Mouse (Mus musculus): ENCODE data around the gene Srrm3. TPM values are rescaled to one million over a fixed set of nuclear protein-coding genes. Genes with fewer than 3 reads are reported as not detected.

Gene Srrm3
- polyA plus RNA-seq, 1 experiment from 2014 or later = 4.8 TPM

GRCm38 (mm10) chr5:135916601-135917000, 109.9 kb downstream of the Srrm3 start:
- 93% methylated on average over 3 of the region's 3 CpGs for WGBS
- no peak overlapping the region for H3K4me2 ChIP-seq (replicated peaks; ENCODE audit: low read depth, low read length)
- H3K4me1 ChIP-seq (ENCODE audit: control insufficient read depth, insufficient read depth, low read length) = no peaks in the 10 kb centered on the region
- no peak for ATAC-seq (ENCODE audit: insufficient number of reproducible peaks, insufficient read depth, low FRiP score, low read depth)
- no peak overlapping the region for H3K9ac ChIP-seq (replicated peaks; ENCODE audit: low read depth, low read length)
- H3K27ac ChIP-seq (ENCODE audit: low read length) = no peak overlapping the region
- H3K4me3 ChIP-seq (ENCODE audit: low read depth, low read length) = no peak overlapping the region
- peaks cover 36% of the 10 kb centered on the region for H3K36me3 ChIP-seq (ENCODE audit: control insufficient read depth, insufficient read depth, low read length)
- no peaks in the 10 kb centered on the region for H3K9me3 ChIP-seq (ENCODE audit: control insufficient read depth, low read depth, low read length)
- H3K27me3 ChIP-seq (ENCODE audit: control insufficient read depth, insufficient read depth, low read length) = no peaks in the 10 kb centered on the region

GRCm38 (mm10) chr5:135917327-135918058, 110.8 kb downstream of the Srrm3 start:
- WGBS = 86% methylated on average over 8 of the region's 8 CpGs

GRCm38 (mm10) chr5:135918059-135918437, 111.4 kb downstream of the Srrm3 start:
- Histone ChIP-seq H3K4me3 (ENCODE audit: low read depth, low read length) (no peak overlapping the region), H3K4me2 (replicated peaks; ENCODE audit: low read depth, low read length) (no peak overlapping the region), H3K9me3 (ENCODE audit: control insufficient read depth, low read depth, low read length) (no peaks in the 10 kb centered on the region), H3K4me1 (ENCODE audit: control insufficient read depth, insufficient read depth, low read length) (no peaks in the 10 kb centered on the region), H3K36me3 (ENCODE audit: control insufficient read depth, insufficient read depth, low read length) (peaks cover 44% of the 10 kb centered on the region), H3K9ac (replicated peaks; ENCODE audit: low read depth, low read length) (no peak overlapping the region), H3K27me3 (ENCODE audit: control insufficient read depth, insufficient read depth, low read length) (no peaks in the 10 kb centered on the region), H3K27ac (ENCODE audit: low read length) (no peak overlapping the region)
- WGBS = 91% methylated on average over 5 of the region's 5 CpGs
- no peak for ATAC-seq (ENCODE audit: insufficient number of reproducible peaks, insufficient read depth, low FRiP score, low read depth)

More at GRCm38 (mm10) chr5:135917327-135918058, 110.8 kb downstream of the Srrm3 start:
- H3K27me3 ChIP-seq (ENCODE audit: control insufficient read depth, insufficient read depth, low read length) = no peaks in the 10 kb centered on the region
- no peak overlapping the region for H3K4me2 ChIP-seq (replicated peaks; ENCODE audit: low read depth, low read length)
- no peak overlapping the region for H3K27ac ChIP-seq (ENCODE audit: low read length)
- peaks cover 40% of the 10 kb centered on the region for H3K36me3 ChIP-seq (ENCODE audit: control insufficient read depth, insufficient read depth, low read length)
- H3K4me1 ChIP-seq (ENCODE audit: control insufficient read depth, insufficient read depth, low read length) = no peaks in the 10 kb centered on the region
- H3K4me3 ChIP-seq (ENCODE audit: low read depth, low read length) = no peak overlapping the region
- no peak overlapping the region for H3K9ac ChIP-seq (replicated peaks; ENCODE audit: low read depth, low read length)
- no peak for ATAC-seq (ENCODE audit: insufficient number of reproducible peaks, insufficient read depth, low FRiP score, low read depth)
- H3K9me3 ChIP-seq (ENCODE audit: control insufficient read depth, low read depth, low read length) = no peaks in the 10 kb centered on the region

- Histone ChIP-seq H3K27me3 (ENCODE audit: control insufficient read depth, insufficient read depth, low read length) (no peaks in the 10 kb centered on the region), H3K9me3 (ENCODE audit: control insufficient read depth, low read depth, low read length) (no peaks in the 10 kb centered on the region), H3K4me3 (ENCODE audit: low read depth, low read length) (no peak overlapping the region), H3K27ac (ENCODE audit: low read length) (no peak overlapping the region), H3K36me3 (ENCODE audit: control insufficient read depth, insufficient read depth, low read length) (peaks cover 47% of the 10 kb centered on the region), H3K9ac (replicated peaks; ENCODE audit: low read depth, low read length) (no peak overlapping the region), H3K4me2 (replicated peaks; ENCODE audit: low read depth, low read length) (no peak overlapping the region), H3K4me1 (ENCODE audit: control insufficient read depth, insufficient read depth, low read length) (no peaks in the 10 kb centered on the region)
- WGBS = 94% methylated on average over 5 of the region's 5 CpGs
- ATAC-seq (ENCODE audit: insufficient number of reproducible peaks, insufficient read depth, low FRiP score, low read depth) = no peak
Measured at GRCm38 (mm10) chr5:135918593-135918992, 111.9 kb downstream of the Srrm3 start.

- H3K4me3 ChIP-seq (ENCODE audit: low read depth, low read length) = no peak overlapping the region
- no peaks in the 10 kb centered on the region for H3K9me3 ChIP-seq (ENCODE audit: control insufficient read depth, low read depth, low read length)
- H3K27me3 ChIP-seq (ENCODE audit: control insufficient read depth, insufficient read depth, low read length) = no peaks in the 10 kb centered on the region
- no peak overlapping the region for H3K9ac ChIP-seq (replicated peaks; ENCODE audit: low read depth, low read length)
- no peak overlapping the region for H3K27ac ChIP-seq (ENCODE audit: low read length)
- H3K4me1 ChIP-seq (ENCODE audit: control insufficient read depth, insufficient read depth, low read length) = no peaks in the 10 kb centered on the region
- H3K36me3 ChIP-seq (ENCODE audit: control insufficient read depth, insufficient read depth, low read length) = peaks cover 49% of the 10 kb centered on the region
- WGBS = 93% methylated on average over 3 of the region's 3 CpGs
- ATAC-seq (ENCODE audit: insufficient number of reproducible peaks, insufficient read depth, low FRiP score, low read depth) = no peak
- no peak overlapping the region for H3K4me2 ChIP-seq (replicated peaks; ENCODE audit: low read depth, low read length)
Measured at GRCm38 (mm10) chr5:135919902-135920301, 113.2 kb downstream of the Srrm3 start.

DNA sequence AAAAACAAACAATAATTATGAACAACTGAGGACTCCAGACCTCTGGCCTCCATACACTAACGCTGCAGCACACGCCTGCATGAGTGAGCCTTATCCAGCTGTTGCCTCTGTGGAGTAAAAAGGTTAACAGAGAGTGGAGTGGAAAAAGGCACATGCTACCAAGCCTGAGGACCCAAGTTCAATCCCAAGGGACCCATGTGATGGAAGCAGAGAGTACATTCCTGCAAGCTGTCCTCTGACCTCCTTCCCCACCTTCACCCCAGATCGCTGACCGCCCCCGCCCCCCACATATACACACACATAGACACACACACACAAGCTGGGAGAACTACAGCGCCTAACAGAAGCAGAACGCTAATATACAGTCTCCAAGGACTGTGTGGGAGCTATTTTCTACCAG, 117.2 kb downstream of the Srrm3 start:
- Histone ChIP-seq H3K27ac (ENCODE audit: low read length) (no peak overlapping the region), H3K36me3 (ENCODE audit: control insufficient read depth, insufficient read depth, low read length) (peaks cover 51% of the 10 kb centered on the region), H3K4me3 (ENCODE audit: low read depth, low read length) (no peak overlapping the region), H3K9me3 (ENCODE audit: control insufficient read depth, low read depth, low read length) (no peaks in the 10 kb centered on the region), H3K4me2 (replicated peaks; ENCODE audit: low read depth, low read length) (no peak overlapping the region), H3K9ac (replicated peaks; ENCODE audit: low read depth, low read length) (no peak overlapping the region), H3K4me1 (ENCODE audit: control insufficient read depth, insufficient read depth, low read length) (no peaks in the 10 kb centered on the region), H3K27me3 (ENCODE audit: control insufficient read depth, insufficient read depth, low read length) (no peaks in the 10 kb centered on the region)
- ATAC-seq (ENCODE audit: insufficient number of reproducible peaks, insufficient read depth, low FRiP score, low read depth) = no peak
- WGBS = 91% methylated on average over 7 of the region's 7 CpGs

Small RNAs within 50 kb of the gene (microRNA-seq; reads per million reads assigned to microRNA genes)
- not detected for gene Gm23268

Other genes starting within 250 kb of the Srrm3 start
- gene Ccl26, start 243.3 kb upstream of the Srrm3 start, polyA plus RNA-seq (2014; fragmentation: Nextera tagmentation; extraction: Ambion mirVana) = not detected in 2 replicates
- 1.9 and 3.6 TPM in 2 replicates for gene Ccl24, start 233.8 kb upstream of the Srrm3 start, polyA plus RNA-seq (2014; fragmentation: Nextera tagmentation; extraction: Ambion mirVana)
- gene Rhbdd2, start 174.3 kb upstream of the Srrm3 start, polyA plus RNA-seq (2014; fragmentation: Nextera tagmentation; extraction: Ambion mirVana) = 51.2 and 60.5 TPM in 2 replicates
- 70.5 and 79.7 TPM in 2 replicates for gene Por, start 136.9 kb upstream of the Srrm3 start, polyA plus RNA-seq (2014; fragmentation: Nextera tagmentation; extraction: Ambion mirVana)
- gene Tmem120a, start 62.4 kb upstream of the Srrm3 start, polyA plus RNA-seq (2014; fragmentation: Nextera tagmentation; extraction: Ambion mirVana) = 45.3 and 48.2 TPM in 2 replicates
- 0.25 and 0.35 TPM in 2 replicates for gene Styxl1, start 28.5 kb upstream of the Srrm3 start, polyA plus RNA-seq (2014; fragmentation: Nextera tagmentation; extraction: Ambion mirVana)
- 494 and 496 TPM in 2 replicates for gene Mdh2, start 28.4 kb upstream of the Srrm3 start, polyA plus RNA-seq (2014; fragmentation: Nextera tagmentation; extraction: Ambion mirVana)
- gene Hspb1, start 81.0 kb downstream of the Srrm3 start, polyA plus RNA-seq (2014; fragmentation: Nextera tagmentation; extraction: Ambion mirVana) = 221 and 237 TPM in 2 replicates
- 99.4 and 101 TPM in 2 replicates for gene Ywhag, start 127.7 kb downstream of the Srrm3 start, polyA plus RNA-seq (2014; fragmentation: Nextera tagmentation; extraction: Ambion mirVana)
- gene Ssc4d, start 167.6 kb downstream of the Srrm3 start, polyA plus RNA-seq (2014; fragmentation: Nextera tagmentation; extraction: Ambion mirVana) = 1.9 and 2.2 TPM in 2 replicates
- gene Zp3, start 173.2 kb downstream of the Srrm3 start, polyA plus RNA-seq (2014; fragmentation: Nextera tagmentation; extraction: Ambion mirVana) = not detected in 2 replicates
- gene Dtx2, start 187.9 kb downstream of the Srrm3 start, polyA plus RNA-seq (2014; fragmentation: Nextera tagmentation; extraction: Ambion mirVana) = 20.7 and 24.4 TPM in 2 replicates
- 23.7 and 27.1 TPM in 2 replicates for gene Upk3b, start 231.6 kb downstream of the Srrm3 start, polyA plus RNA-seq (2014; fragmentation: Nextera tagmentation; extraction: Ambion mirVana)
- 62.4 and 63.0 TPM in 2 replicates for gene Upk3bl, start 247.6 kb downstream of the Srrm3 start, polyA plus RNA-seq (2014; fragmentation: Nextera tagmentation; extraction: Ambion mirVana)